Comparison of ENCODE assay signal across 9 mouse cellular contexts in the genomic region with DNA sequence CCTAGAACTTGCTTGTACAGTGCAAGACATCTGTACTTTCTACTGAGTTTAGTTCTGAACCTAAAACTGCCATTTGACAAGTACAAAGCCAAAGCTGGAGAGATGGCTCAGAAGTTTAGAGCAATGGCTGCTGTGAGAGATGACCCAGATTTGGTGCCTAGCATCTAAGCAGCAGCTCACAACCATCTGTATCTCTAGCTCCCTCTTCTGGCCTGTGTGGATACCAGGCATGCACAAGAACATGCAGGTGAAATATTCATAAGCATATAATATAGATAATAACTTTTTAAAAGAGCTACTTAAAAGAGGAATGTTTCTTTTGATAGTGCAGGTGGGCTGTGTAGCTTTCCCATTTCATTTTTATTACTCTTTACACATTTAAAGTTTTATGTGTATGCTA. TPM values are rescaled to one million over a fixed set of nuclear protein-coding genes. Genes with fewer than 3 reads are reported as not detected.
DNase-seq lines count a peak whose midpoint lies in the region; ATAC-seq and TF ChIP-seq lines count a peak whose summit lies in the region.
"Had no signal": no experiment of that assay in that cellular context is flagged by ENCODE, and none has a peak within 500 bp of the region (broad histone marks: within the 10 kb centered on the region; RNA-seq: fewer than 3 reads in every experiment).

No protein-coding gene starts in this region.

- H3K9me3 ChIP-seq in heart, embryonic 10.5 days: no peaks in the 10 kb centered on the region
- H3K9me3 ChIP-seq: lung, embryonic 15.5 days had no signal

- peak; percentile 94 for TF ChIP-seq CTCF in layer of hippocampus, adult 2 months (conservative IDR thresholded peaks at IDR 0.05)

- H3K27ac ChIP-seq in heart, embryonic 10.5 days: no peak overlapping the region
- H3K27ac ChIP-seq in layer of hippocampus, adult 2 months: no peak overlapping the region
- H3K27ac ChIP-seq: lung, embryonic 15.5 days had no signal

- no peaks in the 10 kb centered on the region for H3K36me3 ChIP-seq in heart, embryonic 10.5 days
- H3K36me3 ChIP-seq: lung, embryonic 15.5 days had no signal

- ATAC-seq in frontal cortex, adult (ENCODE audit: low TSS enrichment): peak; percentile 95
- peak; percentile 90 for ATAC-seq in megakaryocyte-erythroid progenitor cell, adult 5-6 weeks (replicated peaks; ENCODE audit: low FRiP score, low TSS enrichment, poor library complexity, severe bottlenecking)
- no peak for ATAC-seq in inflammation-experienced regulatory T-cells, adult 6 months

- H3K27me3 ChIP-seq in heart, embryonic 10.5 days (ENCODE audit: insufficient read depth, poor library complexity, severe bottlenecking): no peaks in the 10 kb centered on the region
- H3K27me3 ChIP-seq: lung, embryonic 15.5 days had no signal

- no peaks in the 10 kb centered on the region for H3K4me1 ChIP-seq in heart, embryonic 10.5 days
- H3K4me1 ChIP-seq: lung, embryonic 15.5 days had no signal

- H3K4me3 ChIP-seq in heart, embryonic 10.5 days: no peak overlapping the region
- no peak overlapping the region for H3K4me3 ChIP-seq in layer of hippocampus, adult 2 months
- H3K4me3 ChIP-seq: lung, embryonic 15.5 days had no signal

- DNase-seq in heart, adult 18-20 months: peak; percentile 57 to 75
- DNase-seq in heart, embryonic 10.5 days (ENCODE audit: low spot score): no peak
- DNase-seq in 416B (ENCODE audit: low read depth): peak; percentile 59
- DNase-seq in adrenal gland, adult 2 months: peak; percentile 48
- DNase-seq in layer of hippocampus, adult 2 months (ENCODE audit: low spot score in 2 of 2): peak; percentile 65 to 66

RNA-seq across cellular contexts. Expression of a gene that starts 15.0 kb away (rescaled TPM):
- total RNA-seq in heart, adult 18-20 months (2021): 1 to 10 TPM; 1.9 to 4.1 TPM
- not detected in 2 replicates for polyA plus RNA-seq in heart, embryonic 10.5 days (2016; fragmentation: Nextera tagmentation; extraction: Ambion mirVana)
- 10 to 100 TPM in 1 of 2 experiments, 1 to 10 TPM in 1; 9.5 to 15.7 TPM for total RNA-seq in adrenal gland, adult 2 months (2021)
- not detected in 2 replicates for polyA plus RNA-seq in adrenal gland, adult 2 months (2012; rRNA removed)
- total RNA-seq in layer of hippocampus, adult 2 months (2021): not detected
- not detected in 2 replicates for total RNA-seq in megakaryocyte-erythroid progenitor cell, adult 5-6 weeks (2014; fragmentation: Nextera tagmentation)
- total RNA-seq in megakaryocyte-erythroid progenitor cell, adult 5-6 weeks (2017): not detected in 2 replicates
- polyA plus RNA-seq in inflammation-experienced regulatory T-cells, adult 6 months (2017; shearing (Covaris generic)): not detected
- polyA plus RNA-seq: lung, embryonic 15.5 days had no signal

RNA-seq across cellular contexts. Expression of a gene that starts 37.7 kb away (rescaled TPM):
- not detected for total RNA-seq in heart, adult 18-20 months (2021)
- polyA plus RNA-seq in heart, embryonic 10.5 days (2016; fragmentation: Nextera tagmentation; extraction: Ambion mirVana): not detected in 2 replicates
- not detected for total RNA-seq in adrenal gland, adult 2 months (2021)
- not detected in 2 replicates for polyA plus RNA-seq in adrenal gland, adult 2 months (2012; rRNA removed)
- not detected for total RNA-seq in layer of hippocampus, adult 2 months (2021)
- not detected in 2 replicates for total RNA-seq in megakaryocyte-erythroid progenitor cell, adult 5-6 weeks (2014; fragmentation: Nextera tagmentation)
- not detected in 2 replicates for total RNA-seq in megakaryocyte-erythroid progenitor cell, adult 5-6 weeks (2017)
- polyA plus RNA-seq in inflammation-experienced regulatory T-cells, adult 6 months (2017; shearing (Covaris generic)): not detected
- polyA plus RNA-seq: lung, embryonic 15.5 days had no signal

RNA-seq across cellular contexts. Expression of a gene that starts 42.0 kb away (rescaled TPM):
- not detected for total RNA-seq in heart, adult 18-20 months (2021)
- not detected in 2 replicates for polyA plus RNA-seq in heart, embryonic 10.5 days (2016; fragmentation: Nextera tagmentation; extraction: Ambion mirVana)
- total RNA-seq in adrenal gland, adult 2 months (2021): not detected
- polyA plus RNA-seq in adrenal gland, adult 2 months (2012; rRNA removed): not detected in 2 replicates
- not detected for total RNA-seq in layer of hippocampus, adult 2 months (2021)
- not detected in 2 replicates for total RNA-seq in megakaryocyte-erythroid progenitor cell, adult 5-6 weeks (2014; fragmentation: Nextera tagmentation)
- total RNA-seq in megakaryocyte-erythroid progenitor cell, adult 5-6 weeks (2017): not detected in 2 replicates
- not detected for polyA plus RNA-seq in inflammation-experienced regulatory T-cells, adult 6 months (2017; shearing (Covaris generic))
- polyA plus RNA-seq: lung, embryonic 15.5 days had no signal
